Mouse (Mus musculus): ENCODE results near the gene Ralgds.

- TF ChIP-seq POLR2A (IDR thresholded peaks at IDR 0.05; ENCODE audit: borderline replicate concordance, control insufficient read depth, low read depth, low read length), result no peak
- TF ChIP-seq CTCF (IDR thresholded peaks at IDR 0.05; ENCODE audit: control insufficient read depth, insufficient read depth, low read length), result no peak
Observed at GRCm38 (mm10) chr2:28464919-28465318, 48.0 kb upstream of the Ralgds start.

All from bone marrow, adult 2 months (tissue).